Mouse (Mus musculus) liver, embryonic 11.5 days (tissue): ENCODE data around the gene Ccdc85c. TPM values are rescaled to one million over a fixed set of nuclear protein-coding genes. Genes with fewer than 3 reads are reported as not detected.

Source experiments
- ATAC-seq: fragments of 200-750 bp; cut with Nextera tagmentation; replicated peaks from 2 replicates; pipeline ENCODE4 v1.8.0; 2017; ENCODE audit warnings: moderate number of reproducible peaks, mild to moderate bottlenecking, moderate TSS enrichment, moderate library complexity; ENCODE audit not compliant: low FRiP score
- DNase-seq: peaks from one replicate; pipeline ENCODE4 v3.0.0-alpha.2; 2017; ENCODE audit warnings: low spot score
- H3K27ac ChIP-seq: fragments of 300-500 bp; sonication (generic); 2 replicates; pipeline ENCODE4 v1.5.1; 2014; ENCODE audit warnings: mild to moderate bottlenecking, low read depth, low read length, control low read depth
- H3K27me3 ChIP-seq: fragments of 300-500 bp; sonication (generic); replicated peaks from 2 replicates; pipeline ENCODE4 v1.6.1; 2014; ENCODE audit warnings: low read length, mixed read lengths; ENCODE audit not compliant: control insufficient read depth, insufficient read depth
- H3K36me3 ChIP-seq: fragments of 300-500 bp; sonication (generic); 2 replicates; pipeline ENCODE4 v1.6.1; 2014; ENCODE audit warnings: mild to moderate bottlenecking, low read length, moderate library complexity, mixed read lengths; ENCODE audit not compliant: control insufficient read depth, insufficient read depth
- H3K4me1 ChIP-seq: fragments of 300-500 bp; sonication (generic); replicated peaks from 2 replicates; pipeline ENCODE4 v1.6.1; 2014; ENCODE audit warnings: low read length, mixed read lengths; ENCODE audit not compliant: control insufficient read depth, insufficient read depth
- H3K4me2 ChIP-seq: fragments of 300-500 bp; sonication (generic); 2 replicates; pipeline ENCODE4 v1.6.1; 2014; ENCODE audit warnings: mild to moderate bottlenecking, control low read depth, moderate library complexity
- H3K4me3 ChIP-seq: fragments of 300-500 bp; sonication (generic); 2 replicates; pipeline ENCODE4 v1.5.1; 2014; ENCODE audit warnings: low read depth, low read length, control low read depth
- H3K9ac ChIP-seq: fragments of 300-500 bp; sonication (generic); 2 replicates; pipeline ENCODE4 v1.6.1; 2014; ENCODE audit warnings: low read depth, low read length, control low read depth
- H3K9me3 ChIP-seq: fragments of 300-500 bp; sonication (generic); 2 replicates; pipeline ENCODE4 v1.6.1; 2016; ENCODE audit warnings: low read length, inconsistent platforms, mixed read lengths; ENCODE audit not compliant: control insufficient read depth
- WGBS: fragments of 180-500 bp; shearing (Covaris S2); extraction: QIAGEN DNeasy Blood & Tissue Kit; methylation state at CpG from one replicate; pipeline ENCODE4 v1.1.7; 2014; 5-methylcytosine and 5-hydroxymethylcytosine counted together
- polyA plus RNA-seq: library from polyadenylated mRNA; unstranded; fragments of >200 nt; fragmentation: Nextera tagmentation; extraction: Ambion mirVana; gene quantifications from 2 replicates; pipeline ENCODE4 v1.2.1, GENCODE M21; 2014

Gene Ccdc85c
- 5.9 and 7.4 TPM in 2 replicates for polyA plus RNA-seq

DNA sequence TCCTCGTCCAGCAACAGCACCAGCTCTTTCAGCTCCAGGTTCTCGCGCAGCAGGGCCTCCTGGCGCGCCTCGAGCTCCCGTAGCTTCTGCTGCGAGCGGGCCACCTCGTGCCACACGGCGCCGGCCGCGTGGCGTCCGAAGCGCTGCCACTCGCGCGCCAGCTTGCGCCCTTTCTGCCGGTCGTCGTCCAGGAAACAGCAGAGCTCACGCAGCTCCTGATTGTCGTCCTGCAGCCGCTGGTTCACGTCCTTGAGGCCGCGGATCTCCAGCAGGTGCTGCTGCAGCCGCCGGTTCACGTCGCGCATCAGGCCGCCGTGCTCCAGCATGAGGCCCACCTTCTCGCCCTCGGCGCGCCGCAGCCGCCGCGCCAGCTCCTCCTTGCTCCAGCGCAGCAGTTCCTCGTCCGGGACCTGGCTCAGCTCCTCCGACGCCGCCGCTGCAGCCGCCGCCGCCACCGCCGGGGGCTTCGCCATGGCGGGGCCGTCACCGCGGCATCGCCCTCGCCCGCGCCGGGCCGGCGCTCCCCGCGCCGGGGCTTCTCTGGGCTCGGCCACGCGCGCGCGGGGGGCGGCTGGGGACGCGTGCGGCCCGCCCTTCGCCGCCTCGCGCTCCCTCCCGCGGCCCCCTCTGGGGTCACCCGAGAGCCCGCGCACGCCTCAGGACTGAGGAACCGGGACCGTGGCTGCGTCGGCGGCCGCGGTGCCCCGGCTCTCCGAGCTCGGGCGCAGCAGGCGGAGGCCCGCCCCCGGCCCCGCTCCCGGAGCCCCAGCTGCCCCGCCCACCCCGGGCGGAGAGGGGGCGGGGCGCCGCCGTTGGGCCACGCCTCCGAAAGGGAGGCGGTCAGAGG lies at the start of gene Ccdc85c:
Gene Ccdc85c (minus strand): TSS at position 765 of the 847 bp plus-strand sequence.
- H3K4me1 ChIP-seq = peaks cover 60% of the 10 kb centered on the region
- under 1% methylated on average over 115 of the region's 120 CpGs for WGBS
- peak within 1 kb of the TSS; percentile 60 for H3K27ac ChIP-seq
- no peaks in the 10 kb centered on the region for H3K9me3 ChIP-seq
- H3K27me3 ChIP-seq = peaks cover 18% of the 10 kb centered on the region
- peak within 1 kb of the TSS; percentile 71 for H3K9ac ChIP-seq
- no peak; the same call in 1 of the 2 replicates for ATAC-seq
- no peaks in the 10 kb centered on the region for H3K36me3 ChIP-seq
- peak within 1 kb of the TSS; percentile 69 for H3K4me3 ChIP-seq
- peak within 1 kb of the TSS; percentile 96 for H3K4me2 ChIP-seq
- peak; percentile 70 for DNase-seq

DNA sequence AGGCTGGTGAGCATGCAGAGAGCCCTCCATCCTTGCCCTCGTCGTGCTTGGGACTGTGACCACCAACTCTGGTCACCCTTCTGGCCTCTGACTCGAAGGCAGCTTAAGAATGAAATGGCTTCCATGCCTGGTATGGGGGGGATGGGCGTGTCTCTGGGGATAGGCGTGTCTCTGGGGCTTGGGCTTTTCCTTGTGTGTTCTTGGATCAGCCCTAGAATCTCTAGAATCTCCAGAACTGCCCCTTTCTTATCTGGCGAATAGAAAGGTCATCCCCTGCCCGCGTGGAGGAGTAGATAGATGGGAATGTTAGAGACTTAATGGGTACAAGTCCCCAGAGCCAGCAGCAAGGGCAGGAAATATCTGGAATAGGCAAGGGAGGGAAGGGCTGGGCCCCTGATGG lies 44.9 kb upstream of the Ccdc85c start:
- H3K9me3 ChIP-seq = no peaks in the 10 kb centered on the region
- no peak overlapping the region for H3K9ac ChIP-seq
- H3K4me3 ChIP-seq = no peak overlapping the region
- ATAC-seq (no peak), DNase-seq (no peak)
- 0 out of 2 replicates have a peak, but pooled peaks cover 3% of the 10 kb centered on the region for H3K4me1 ChIP-seq
- peaks cover 56% of the 10 kb centered on the region for H3K27me3 ChIP-seq
- no peaks in the 10 kb centered on the region for H3K36me3 ChIP-seq
- H3K27ac ChIP-seq = no peak overlapping the region
- WGBS = 15% methylated on average over 8 of the region's 8 CpGs
- no peak overlapping the region for H3K4me2 ChIP-seq

DNA sequence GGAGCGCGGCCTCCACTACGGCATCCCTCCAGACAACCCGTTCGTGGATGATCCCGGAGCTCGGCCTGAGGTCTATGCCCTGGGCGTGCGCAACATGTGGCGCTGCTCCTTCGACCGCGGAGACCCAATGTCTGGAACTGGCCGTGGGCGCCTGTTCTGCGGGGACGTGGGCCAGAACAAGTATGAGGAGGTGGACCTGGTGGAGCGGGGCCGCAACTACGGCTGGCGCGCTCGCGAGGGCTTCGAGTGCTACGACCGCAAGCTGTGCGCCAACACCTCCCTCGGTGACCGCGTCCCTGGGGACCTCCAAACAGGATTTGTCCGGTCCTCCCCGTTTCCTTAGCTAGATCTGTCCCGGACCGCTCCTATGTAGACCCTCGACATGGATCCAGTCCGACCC lies 43.3 kb upstream of the Ccdc85c start:
- Histone ChIP-seq H3K27ac (no peak overlapping the region), H3K27me3 (peaks cover 56% of the 10 kb centered on the region), H3K9me3 (no peaks in the 10 kb centered on the region), H3K4me3 (no peak overlapping the region), H3K4me2 (no peak overlapping the region), H3K9ac (no peak overlapping the region), H3K4me1 (0 out of 2 replicates have a peak, but pooled peaks cover 3% of the 10 kb centered on the region), H3K36me3 (no peaks in the 10 kb centered on the region)
- ATAC-seq (no peak), DNase-seq (no peak)
- 9% methylated on average over 36 of the region's 37 CpGs for WGBS

- no peaks in the 10 kb centered on the region for H3K36me3 ChIP-seq
- H3K27ac ChIP-seq = no peak overlapping the region
- DNase-seq (no peak), ATAC-seq (no peak)
- H3K9me3 ChIP-seq = no peaks in the 10 kb centered on the region
- 0 out of 2 replicates have a peak, but pooled peaks cover 3% of the 10 kb centered on the region for H3K4me1 ChIP-seq
- peaks cover 56% of the 10 kb centered on the region for H3K27me3 ChIP-seq
- 16% methylated on average over 18 of the region's 18 CpGs for WGBS
- H3K4me3 ChIP-seq = no peak overlapping the region
- no peak overlapping the region for H3K9ac ChIP-seq
- H3K4me2 ChIP-seq = no peak overlapping the region
These were observed 42.7 kb upstream of the Ccdc85c start for GRCm38 (mm10) chr12:108317826-108318430.

GRCm38 (mm10) chr12:108317201-108317738 lies 42.0 kb upstream of the Ccdc85c start:
- H3K4me1 ChIP-seq = peaks cover 3% of the 10 kb centered on the region; the same call in 1 of the 2 replicates
- no peaks in the 10 kb centered on the region for H3K9me3 ChIP-seq
- WGBS = 13% methylated on average over 9 of the region's 9 CpGs
- H3K27me3 ChIP-seq = peaks cover 56% of the 10 kb centered on the region
- H3K4me2 ChIP-seq = no peak overlapping the region
- no peaks in the 10 kb centered on the region for H3K36me3 ChIP-seq
- no peak for ATAC-seq
- H3K27ac ChIP-seq = no peak overlapping the region
- H3K4me3 ChIP-seq = no peak overlapping the region
- no peak for DNase-seq
- no peak overlapping the region for H3K9ac ChIP-seq

GRCm38 (mm10) chr12:108316655-108317054 lies 41.4 kb upstream of the Ccdc85c start:
- Histone ChIP-seq H3K4me1 (peaks cover 3% of the 10 kb centered on the region; the same call in 1 of the 2 replicates), H3K36me3 (no peaks in the 10 kb centered on the region), H3K9me3 (no peaks in the 10 kb centered on the region), H3K4me3 (no peak overlapping the region), H3K27me3 (peaks cover 56% of the 10 kb centered on the region), H3K9ac (no peak overlapping the region), H3K27ac (no peak overlapping the region), H3K4me2 (no peak overlapping the region)
- ATAC-seq (no peak), DNase-seq (no peak)
- 35% methylated on average over 6 of the region's 6 CpGs for WGBS

GRCm38 (mm10) chr12:108315818-108316217 lies 40.6 kb upstream of the Ccdc85c start:
- Histone ChIP-seq H3K36me3 (no peaks in the 10 kb centered on the region), H3K27ac (no peak overlapping the region), H3K4me3 (no peak overlapping the region), H3K9me3 (no peaks in the 10 kb centered on the region), H3K4me1 (peaks cover 3% of the 10 kb centered on the region; the same call in 1 of the 2 replicates), H3K4me2 (no peak overlapping the region), H3K9ac (no peak overlapping the region), H3K27me3 (peaks cover 53% of the 10 kb centered on the region)
- 31% methylated on average over 10 of the region's 10 CpGs for WGBS
- DNase-seq = no peak
- no peak for ATAC-seq

DNA sequence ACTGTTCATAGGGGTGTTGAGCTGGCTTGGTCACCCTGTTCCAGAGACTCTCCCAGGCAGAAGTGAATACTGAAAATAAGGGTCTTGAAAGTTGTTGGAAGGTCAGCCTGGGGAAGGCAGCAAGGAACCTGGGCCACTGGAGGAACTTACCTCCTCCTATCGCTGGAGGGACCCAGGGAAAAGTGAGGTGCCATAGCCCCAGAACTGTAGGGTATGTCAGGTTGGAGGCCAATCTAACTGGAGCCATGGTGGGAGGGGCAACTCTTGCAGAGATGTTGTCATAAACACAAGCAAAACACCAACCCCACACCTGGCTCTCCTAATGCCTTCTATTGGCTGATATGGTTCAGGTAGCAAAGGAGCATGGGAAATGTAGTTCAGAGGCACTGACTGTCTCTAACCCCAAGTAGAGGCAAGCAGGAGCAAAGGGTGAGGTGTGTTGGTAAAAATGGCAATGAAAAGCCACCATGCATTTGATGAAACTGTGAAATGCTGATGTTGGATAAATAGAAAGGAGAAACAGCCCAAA lies 38.1 kb upstream of the Ccdc85c start:
- no peak overlapping the region for H3K4me2 ChIP-seq
- DNase-seq (no peak), ATAC-seq (no peak)
- WGBS = 73% methylated on average over 1 of the region's 1 CpGs
- H3K9me3 ChIP-seq = no peaks in the 10 kb centered on the region
- H3K9ac ChIP-seq = no peak overlapping the region
- no peaks in the 10 kb centered on the region for H3K36me3 ChIP-seq
- H3K27ac ChIP-seq = no peak overlapping the region
- peaks cover under 1% of the 10 kb centered on the region for H3K4me1 ChIP-seq
- no peak overlapping the region for H3K4me3 ChIP-seq
- peaks cover 29% of the 10 kb centered on the region for H3K27me3 ChIP-seq
